Mouse (Mus musculus) CH12.LX (cell line): ENCODE data around the gene Asb10. TPM values are rescaled to one million over a fixed set of nuclear protein-coding genes. Genes with fewer than 3 reads are reported as not detected.

Experiments
- DNase-seq: peaks from one replicate; pipeline ENCODE4 v3.0.0-alpha.2; 2013; ENCODE audit errors: extremely low read depth
- H3K27ac ChIP-seq: 2 replicates; pipeline ENCODE4 v1.5.1; 2012; ENCODE audit warnings: low read depth, mild to moderate bottlenecking, control low read depth, moderate library complexity; ENCODE audit not compliant: insufficient read depth
- H3K27me3 ChIP-seq: replicated peaks from 2 replicates; pipeline ENCODE3; 2012; ENCODE audit warnings: inconsistent platforms
- H3K36me3 ChIP-seq, 2 experiments: replicated peaks in 1 of 2; 2 replicates each; pipeline versions ENCODE3 to v1.6.1; 2012; ENCODE audit warnings: inconsistent platforms in 1 of 2, low read length in 1 of 2, mild to moderate bottlenecking in 1 of 2, mixed read lengths in 1 of 2, moderate library complexity in 1 of 2; ENCODE audit not compliant: control insufficient read depth in 1 of 2, insufficient read depth in 1 of 2
- H3K4me1 ChIP-seq, 2 experiments: 2 replicates each; pipeline ENCODE4 v1.6.1; 2012; ENCODE audit warnings: inconsistent platforms in 1 of 2, moderate library complexity in 1 of 2; ENCODE audit not compliant: insufficient read depth in 2 of 2, control insufficient read depth in 1 of 2
- H3K4me2 ChIP-seq: 2 replicates; pipeline ENCODE4 v1.6.1; 2012; ENCODE audit warnings: low read depth, mild to moderate bottlenecking, control low read depth; ENCODE audit not compliant: poor library complexity, insufficient read depth, severe bottlenecking
- H3K4me3 ChIP-seq, 3 experiments: fragments of 150-350 bp in 1 of 3; sonication (generic) in 1 of 3; replicated peaks in 1 of 3; 2 replicates each; pipeline versions ENCODE3 to v1.5.1; 2011 to 2012; ENCODE audit warnings: low read depth in 2 of 3, low read length in 2 of 3, mild to moderate bottlenecking in 2 of 3, moderate library complexity in 2 of 3, control low read depth in 1 of 3, improper control_type of control experiment in 1 of 3, inconsistent platforms in 1 of 3, mixed read lengths in 1 of 3; ENCODE audit not compliant: poor library complexity in 1 of 3
- H3K79me2 ChIP-seq: replicated peaks from 2 replicates; pipeline ENCODE4 v1.6.1; 2012; ENCODE audit warnings: mild to moderate bottlenecking, moderate library complexity; ENCODE audit not compliant: control insufficient read depth, poor library complexity, insufficient read depth, severe bottlenecking; ENCODE audit errors: extremely low read depth
- H3K9ac ChIP-seq: 2 replicates; pipeline ENCODE4 v1.6.1; 2012; ENCODE audit warnings: low read depth, mild to moderate bottlenecking, control low read depth, moderate library complexity; ENCODE audit not compliant: insufficient read depth
- H3K9me3 ChIP-seq: replicated peaks from 2 replicates; pipeline ENCODE3; 2012; ENCODE audit warnings: low read length, inconsistent platforms, mixed read lengths
- BHLHE40 ChIP-seq: IDR thresholded peaks from 2 replicates; pipeline ENCODE4 v1.6.1; 2011; ENCODE audit warnings: mild to moderate bottlenecking, low read depth, low read length, improper control_type of control experiment
- E2F4 ChIP-seq: IDR thresholded peaks from 2 replicates; pipeline ENCODE4 v1.6.1; 2011; ENCODE audit warnings: low read depth, low read length, improper control_type of control experiment; ENCODE audit not compliant: insufficient replicate concordance
- ELF1 ChIP-seq: IDR thresholded peaks from 2 replicates; pipeline ENCODE4 v1.6.1; 2014; ENCODE audit warnings: low read depth, mild to moderate bottlenecking, inconsistent platforms, low read length, improper control_type of control experiment
- EP300 ChIP-seq: IDR thresholded peaks from 2 replicates; pipeline ENCODE4 v1.6.1; 2011; ENCODE audit warnings: low read length, improper control_type of control experiment
- ETS1 ChIP-seq: conservative IDR thresholded peaks from 2 replicates; pipeline ENCODE4 v1.6.1; 2012; ENCODE audit warnings: low read depth, mild to moderate bottlenecking, inconsistent platforms, low read length, improper control_type of control experiment, moderate library complexity
- IRF4 ChIP-seq: IDR thresholded peaks from 2 replicates; pipeline ENCODE4 v1.6.1; 2014; ENCODE audit warnings: low read depth, mild to moderate bottlenecking, inconsistent platforms, low read length, improper control_type of control experiment
- JUND ChIP-seq: conservative IDR thresholded peaks from 2 replicates; pipeline ENCODE4 v1.6.1; 2011; ENCODE audit warnings: low read depth, low read length, improper control_type of control experiment
- MAX ChIP-seq: IDR thresholded peaks from 2 replicates; pipeline ENCODE4 v1.6.1; 2011; ENCODE audit warnings: low read length, improper control_type of control experiment
- MEF2A ChIP-seq: IDR thresholded peaks from 2 replicates; pipeline ENCODE4 v1.6.1; 2014; ENCODE audit warnings: low read depth, mild to moderate bottlenecking, inconsistent platforms, low read length, improper control_type of control experiment, borderline replicate concordance
- MYC ChIP-seq: IDR thresholded peaks from 2 replicates; pipeline ENCODE4 v1.6.1; 2011; ENCODE audit warnings: low read depth, mild to moderate bottlenecking, improper control_type of control experiment, low read length
- NELFE ChIP-seq: IDR thresholded peaks from 2 replicates; pipeline ENCODE4 v1.6.1; 2011; ENCODE audit warnings: low read depth, low read length, improper control_type of control experiment
- NRF1 ChIP-seq: IDR thresholded peaks from 2 replicates; pipeline ENCODE4 v1.6.1; 2014; ENCODE audit warnings: low read depth, mild to moderate bottlenecking, inconsistent platforms, low read length, improper control_type of control experiment, moderate library complexity
- SIN3A ChIP-seq: IDR thresholded peaks from 2 replicates; pipeline ENCODE4 v1.6.1; 2012; ENCODE audit warnings: low read length, improper control_type of control experiment, inconsistent platforms
- SMC3 ChIP-seq: IDR thresholded peaks from 2 replicates; pipeline ENCODE4 v1.6.1; 2011; ENCODE audit warnings: low read depth, low read length, improper control_type of control experiment
- TCF12 ChIP-seq: IDR thresholded peaks from 2 replicates; pipeline ENCODE4 v1.6.1; 2014; ENCODE audit warnings: low read depth, mild to moderate bottlenecking, inconsistent platforms, low read length, improper control_type of control experiment
- USF2 ChIP-seq: conservative IDR thresholded peaks from 2 replicates; pipeline ENCODE4 v1.6.1; 2011; ENCODE audit warnings: low read depth, low read length, improper control_type of control experiment
- ZMIZ1 ChIP-seq: IDR thresholded peaks from 2 replicates; pipeline ENCODE4 v1.6.1; 2012; ENCODE audit warnings: low read depth, mild to moderate bottlenecking, inconsistent platforms, low read length, improper control_type of control experiment
- ZNF384 ChIP-seq: IDR thresholded peaks from 2 replicates; pipeline ENCODE4 v1.6.1; 2012; ENCODE audit warnings: low read depth, low read length, improper control_type of control experiment, inconsistent platforms
- dilution Hi-C: fragments of 300-500 bp; cut with MboI; formaldehyde crosslinking; loops from 2 replicates; pipeline ENCODE4 v1.14.3; 2020; ENCODE audit warnings: low sequenced_read_pairs; ENCODE audit not compliant: extremely low pct_unique_long_range_greater_than_20kb, extremely low pct_ligation_motif_present
- in situ Hi-C: fragments of 300-500 bp; cut with MboI; formaldehyde crosslinking; loops from 3 replicates; pipeline ENCODE4 v1.14.3; 2019; ENCODE audit warnings: low sequenced_read_pairs, low pct_ligation_motif_present, low pct_unique_long_range_greater_than_20kb, mixed read lengths
- polyA plus RNA-seq: library from polyadenylated mRNA; unstranded; fragments of >175 nt; gene quantifications from 2 replicates; pipeline ENCODE4 v1.2.1, GENCODE M21; 2012; ENCODE audit warnings: low read depth; ENCODE audit not compliant: insufficient read length
- total RNA-seq, 2 experiments: library from RNA; depleted of rRNA; stranded (reverse); fragments of 300-350 nt in 1 of 2; fragments of >200 nt in 1 of 2; gene quantifications; 2 replicates each; pipeline ENCODE4 v1.2.3; 2012 to 2014

Gene Asb10
- total and polyA plus RNA-seq, 3 experiments = not detected

DNA sequence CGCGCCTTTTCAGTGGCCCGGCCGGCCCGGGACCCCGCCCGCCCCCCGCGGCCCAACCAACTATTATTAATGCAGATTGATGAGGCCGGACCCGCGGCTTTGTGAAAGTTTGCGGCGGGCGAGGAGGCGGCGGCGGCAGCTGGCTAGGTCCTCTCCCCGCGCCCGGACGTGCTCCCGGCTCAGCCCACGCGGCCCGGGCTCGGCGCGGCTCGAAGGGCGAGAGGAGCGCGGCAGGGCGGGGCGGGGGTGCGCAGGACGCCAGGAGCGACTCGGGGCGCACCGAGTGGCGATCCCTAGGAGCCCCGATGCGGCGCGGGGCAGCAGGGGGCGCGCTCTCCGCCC, 13.9 kb downstream of the Asb10 start, which contains the start of gene Gbx1:
TSS of gene Gbx1 (minus strand) at position 314 of the 342 bp plus-strand sequence.
- in situ Hi-C loops (no loop called here), dilution Hi-C loops (no loop called here)
- Histone ChIP-seq H3K4me2 (no peak within 1 kb of the TSS), H3K27me3 (peaks cover 45% of the 10 kb centered on the region), H3K4me3 (no peak within 1 kb of the TSS), H3K9ac (no peak within 1 kb of the TSS), H3K27ac (no peak within 1 kb of the TSS), H3K79me2 (no peaks in the 10 kb centered on the region), H3K9me3 (peaks cover 4% of the 10 kb centered on the region), H3K4me1 (no peaks in the 10 kb centered on the region), H3K36me3 (no peaks in the 10 kb centered on the region)
- no peak for TF ChIP-seq NRF1
- TF ChIP-seq MEF2A = no peak
- TF ChIP-seq SMC3 = no peak
- no peak for DNase-seq

GRCm38 (mm10) chr5:24526190-24526888, 14.4 kb downstream of the Asb10 start:
- dilution Hi-C loops (no loop called here), in situ Hi-C loops (no loop called here)
- Histone ChIP-seq H3K27ac (no peak overlapping the region), H3K4me2 (no peak overlapping the region), H3K4me1 (no peaks in the 10 kb centered on the region), H3K36me3 (no peaks in the 10 kb centered on the region), H3K9ac (no peak overlapping the region), H3K79me2 (no peaks in the 10 kb centered on the region), H3K9me3 (peaks cover 4% of the 10 kb centered on the region)
- no peak for TF ChIP-seq ZMIZ1
- no peak for TF ChIP-seq EP300
- no peak for TF ChIP-seq SMC3
- TF ChIP-seq ETS1 = no peak
- TF ChIP-seq MYC = no peak
- no peak for TF ChIP-seq SIN3A
- TF ChIP-seq ELF1 = no peak
- no peak for TF ChIP-seq TCF12
- TF ChIP-seq MAX = no peak
- TF ChIP-seq IRF4 = no peak
- no peak for TF ChIP-seq E2F4
- no peak for TF ChIP-seq BHLHE40
- TF ChIP-seq NELFE = no peak
- TF ChIP-seq JUND = no peak
- no peak for TF ChIP-seq ZNF384
- no peak for TF ChIP-seq USF2
- TF ChIP-seq, all 38 proteins: peak for 0
- peaks cover 44% of the 10 kb centered on the region for H3K27me3 ChIP-seq
- no peak for DNase-seq
- no peak overlapping the region for H3K4me3 ChIP-seq
